ENCODE assay signal across 15 mouse cellular contexts in the genomic region with DNA sequence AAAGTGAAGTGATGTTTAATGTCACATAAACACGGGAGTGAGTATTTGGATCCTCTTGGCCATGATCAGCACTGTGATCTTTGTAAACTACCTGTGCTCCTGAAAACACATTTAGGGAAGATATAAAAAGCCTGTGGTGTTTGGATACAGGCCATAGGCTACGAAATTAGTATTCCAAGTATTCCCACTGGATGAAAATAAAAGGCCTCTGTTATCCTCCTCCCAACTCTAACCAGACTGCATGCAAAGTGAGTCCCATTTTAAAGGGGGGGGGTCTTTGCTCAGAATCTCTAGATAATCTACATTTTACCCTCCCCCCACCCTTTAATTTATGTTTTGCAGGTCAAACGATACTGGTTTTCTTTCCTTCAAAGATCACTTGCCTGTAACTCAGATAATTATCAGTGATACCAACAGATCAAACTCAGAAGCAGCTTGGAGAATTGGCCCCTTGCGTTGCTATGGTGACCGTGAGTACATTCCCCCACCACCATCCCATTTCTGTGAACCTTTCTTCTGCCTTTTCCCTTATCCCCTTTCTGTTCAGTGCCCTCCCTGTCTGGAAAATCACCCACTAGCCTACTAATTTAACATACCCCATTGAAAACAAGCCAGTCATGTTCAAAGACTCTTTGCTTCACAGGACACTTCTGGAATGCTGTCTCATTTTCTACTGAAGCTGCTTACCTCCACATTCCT.
DNase-seq lines count a peak whose midpoint lies in the region; ATAC-seq and TF ChIP-seq lines count a peak whose summit lies in the region.
"Had no signal": no experiment of that assay in that cellular context is flagged by ENCODE, and none has a peak within 500 bp of the region (broad histone marks: within the 10 kb centered on the region; RNA-seq: fewer than 3 reads in every experiment).

No protein-coding gene starts in this region.

- peak; percentile 84 for ATAC-seq in forebrain, postnatal 0 days
- peak; percentile 79 for ATAC-seq in midbrain, embryonic 14.5 days (ENCODE audit: low FRiP score, low TSS enrichment)
- ATAC-seq: CD4-positive, CD25-positive, alpha-beta regulatory T cell, adult 4 months had no signal

- no peaks in the 10 kb centered on the region for H3K36me3 ChIP-seq in forebrain, postnatal 0 days (ENCODE audit: insufficient read depth)
- H3K36me3 ChIP-seq in midbrain, embryonic 14.5 days (ENCODE audit: control insufficient read depth, insufficient read depth, low read length): no peaks in the 10 kb centered on the region
- H3K36me3 ChIP-seq: embryonic facial prominence, embryonic 10.5 days; heart, embryonic 12.5 days; lung, embryonic 15.5 days had no signal

- intact Hi-C loops in gastrocnemius, postnatal 36 days (cut with DNase I): no loop called here
- intact Hi-C loops in heart, postnatal 14 days (cut with DNase I): no loop called here

- H3K9ac ChIP-seq in forebrain, postnatal 0 days: no peak overlapping the region
- H3K9ac ChIP-seq in midbrain, embryonic 14.5 days (replicated peaks; ENCODE audit: low read length): no peak overlapping the region
- H3K9ac ChIP-seq: heart, embryonic 12.5 days; lung, embryonic 15.5 days had no signal

- H3K27ac ChIP-seq in forebrain, postnatal 0 days (ENCODE audit: low read depth, low read length): no peak overlapping the region
- H3K27ac ChIP-seq in midbrain, embryonic 14.5 days (replicated peaks; ENCODE audit: low read depth, low read length): 0 out of 2 replicates have a peak overlapping the region, but pooled peaks have one; percentile 4
- H3K27ac ChIP-seq: embryonic facial prominence, embryonic 10.5 days; lung, embryonic 15.5 days had no signal

- H3K9me3 ChIP-seq in forebrain, postnatal 0 days (ENCODE audit: low read length): no peaks in the 10 kb centered on the region
- H3K9me3 ChIP-seq in midbrain, embryonic 14.5 days (ENCODE audit: control insufficient read depth, low read length): no peaks in the 10 kb centered on the region
- H3K9me3 ChIP-seq: embryonic facial prominence, embryonic 10.5 days; heart, embryonic 12.5 days; lung, embryonic 15.5 days had no signal

- H3K4me2 ChIP-seq in forebrain, postnatal 0 days (ENCODE audit: low read depth): no peak overlapping the region
- H3K4me2 ChIP-seq in midbrain, embryonic 14.5 days (ENCODE audit: low read length): no peak overlapping the region
- H3K4me2 ChIP-seq: heart, embryonic 12.5 days; liver, embryonic 11.5 days; lung, embryonic 15.5 days had no signal

- no peaks in the 10 kb centered on the region for H3K4me1 ChIP-seq in forebrain, postnatal 0 days (ENCODE audit: insufficient read depth)
- H3K4me1 ChIP-seq in midbrain, embryonic 14.5 days (ENCODE audit: control insufficient read depth, insufficient read depth, low read length): peaks cover 10% of the 10 kb centered on the region; the same call in 1 of the 2 replicates
- H3K4me1 ChIP-seq: embryonic facial prominence, embryonic 10.5 days; heart, embryonic 12.5 days; lung, embryonic 15.5 days had no signal

- no peak overlapping the region for H3K4me3 ChIP-seq in forebrain, postnatal 0 days (ENCODE audit: low read depth, low read length)
- no peak overlapping the region for H3K4me3 ChIP-seq in midbrain, embryonic 14.5 days (replicated peaks; ENCODE audit: low read depth, low read length)
- H3K4me3 ChIP-seq: embryonic facial prominence, embryonic 10.5 days; heart, embryonic 12.5 days; lung, embryonic 15.5 days had no signal

- no peak for TF ChIP-seq CTCF in forebrain, postnatal 0 days (IDR thresholded peaks at IDR 0.05; ENCODE audit: low read depth)

- no peaks in the 10 kb centered on the region for H3K27me3 ChIP-seq in forebrain, postnatal 0 days (ENCODE audit: insufficient read depth, low read length)
- H3K27me3 ChIP-seq in midbrain, embryonic 14.5 days (ENCODE audit: control insufficient read depth, insufficient read depth, low read length): no peaks in the 10 kb centered on the region
- H3K27me3 ChIP-seq: heart, embryonic 12.5 days; lung, embryonic 15.5 days had no signal

- WGBS in forebrain, postnatal 0 days: 20% methylated on average over 5 of the region's 5 CpGs
- 50% methylated on average over 5 of the region's 5 CpGs for WGBS in midbrain, embryonic 14.5 days

- peak; percentile 25 to 39 for DNase-seq in right cerebral cortex, postnatal 10 days (ENCODE audit: low spot score in 2 of 2)
- no peak for DNase-seq in right cerebral cortex, adult 2 months (ENCODE audit: low spot score in 2 of 2)
- peak; percentile 26 for DNase-seq in forebrain, postnatal 0 days
- DNase-seq in midbrain, embryonic 14.5 days: peak; percentile 55
- no peak for DNase-seq in gastrocnemius, postnatal 36 days
- DNase-seq in heart, postnatal 14 days: no peak
- DNase-seq in T-cell, adult 2 months (ENCODE audit: low spot score): no peak
- DNase-seq: cerebellum, adult 18-20 months; gastrocnemius, postnatal 10 days; kidney, adult 8-10 months had no signal

Comparison
In these comparisons a context has a peak if more than half of its experiments do, and no peak if none do; other contexts are left out.
1. DNase-seq: peak in right cerebral cortex, postnatal 10 days (2 of 2), forebrain, postnatal 0 days (single experiment) and midbrain, embryonic 14.5 days (single experiment); none in right cerebral cortex, adult 2 months (0 of 2), gastrocnemius, postnatal 36 days (0 of 2), heart, postnatal 14 days (0 of 2) and T-cell, adult 2 months (single experiment).